Mouse (Mus musculus) neural tube, embryonic 15.5 days (tissue): Measurements from ENCODE around the gene Ints11. TPM values are rescaled to one million over a fixed set of nuclear protein-coding genes. Genes with fewer than 3 reads are reported as not detected.

Experiments used
- ATAC-seq: fragments of 200-750 bp; cut with Nextera tagmentation; 2 replicates; pipeline ENCODE4 v1.8.0; 2017; ENCODE audit warnings: mild to moderate bottlenecking, moderate TSS enrichment, moderate library complexity; ENCODE audit not compliant: low FRiP score
- H3K27ac ChIP-seq: fragments of 300-500 bp; sonication (generic); replicated peaks from 2 replicates; pipeline ENCODE4 v1.5.1; 2015; ENCODE audit warnings: mild to moderate bottlenecking, inconsistent platforms
- H3K27me3 ChIP-seq: fragments of 300-500 bp; sonication (generic); replicated peaks from 2 replicates; pipeline ENCODE4 v1.6.1; 2015; ENCODE audit warnings: inconsistent platforms
- H3K36me3 ChIP-seq: fragments of 300-500 bp; sonication (generic); 2 replicates; pipeline ENCODE4 v1.6.1; 2015; ENCODE audit warnings: inconsistent platforms
- H3K4me1 ChIP-seq: fragments of 300-500 bp; sonication (generic); 2 replicates; pipeline ENCODE4 v1.6.1; 2015; ENCODE audit warnings: inconsistent platforms
- H3K4me2 ChIP-seq: fragments of 300-500 bp; sonication (generic); 2 replicates; pipeline ENCODE4 v1.6.1; 2015; ENCODE audit warnings: inconsistent platforms, mild to moderate bottlenecking, moderate library complexity
- H3K4me3 ChIP-seq: fragments of 300-500 bp; sonication (generic); replicated peaks from 2 replicates; pipeline ENCODE4 v1.5.1; 2015; ENCODE audit warnings: mild to moderate bottlenecking, inconsistent platforms
- H3K9ac ChIP-seq: fragments of 300-500 bp; sonication (generic); replicated peaks from 2 replicates; pipeline ENCODE4 v1.6.1; 2015; ENCODE audit warnings: mild to moderate bottlenecking, inconsistent platforms
- H3K9me3 ChIP-seq: fragments of 300-500 bp; sonication (generic); replicated peaks from 2 replicates; pipeline ENCODE4 v1.6.1; 2016; ENCODE audit warnings: inconsistent platforms
- WGBS: fragments of 180-500 bp; shearing (Covaris S2); methylation state at CpG from one replicate; pipeline ENCODE4 v1.1.7; 2015; ENCODE audit warnings: mixed read lengths; 5-methylcytosine and 5-hydroxymethylcytosine counted together
- polyA plus RNA-seq: library from polyadenylated mRNA; unstranded; fragments of >200 nt; fragmentation: Nextera tagmentation; extraction: Ambion mirVana; gene quantifications from 2 replicates; pipeline ENCODE4 v1.2.1, GENCODE M21; 2015

The Ints11 gene
- polyA plus RNA-seq, 1 experiment from 2014 or later, result 66.9 TPM

- Histone ChIP-seq H3K27me3 (no peaks in the 10 kb centered on the region), H3K9ac (no peak overlapping the region), H3K4me2 (peak overlapping the region; percentile 82; the same call in 1 of the 2 replicates), H3K9me3 (no peaks in the 10 kb centered on the region), H3K4me1 (peaks cover 54% of the 10 kb centered on the region), H3K27ac (no peak overlapping the region), H3K36me3 (peaks cover 13% of the 10 kb centered on the region), H3K4me3 (no peak overlapping the region; the same call in 1 of the 2 replicates)
- WGBS, result 98% methylated on average over 2 of the region's 2 CpGs
- no peak for ATAC-seq
Observed at GRCm38 (mm10) chr4:155849391-155849790, 20.0 kb upstream of the Ints11 start.

- peaks cover 18% of the 10 kb centered on the region for H3K36me3 ChIP-seq
- H3K27me3 ChIP-seq, result no peaks in the 10 kb centered on the region
- 91% methylated on average over 3 of the region's 3 CpGs for WGBS
- H3K9ac ChIP-seq, result no peak overlapping the region
- H3K4me2 ChIP-seq, result peak overlapping the region; percentile 82; the same call in 1 of the 2 replicates
- H3K4me1 ChIP-seq, result peaks cover 54% of the 10 kb centered on the region
- no peak overlapping the region for H3K27ac ChIP-seq
- no peak for ATAC-seq
- H3K4me3 ChIP-seq, result no peak overlapping the region
- no peaks in the 10 kb centered on the region for H3K9me3 ChIP-seq
Observed at GRCm38 (mm10) chr4:155849792-155850451, 19.4 kb upstream of the Ints11 start.

GRCm38 (mm10) chr4:155851368-155851767 is 18.0 kb upstream of the Ints11 start:
- 95% methylated on average over 3 of the region's 3 CpGs for WGBS

GRCm38 (mm10) chr4:155851951-155852411 is 17.4 kb upstream of the Ints11 start:
- Histone ChIP-seq H3K27ac (no peak overlapping the region), H3K36me3 (peaks cover 39% of the 10 kb centered on the region), H3K4me1 (peaks cover 45% of the 10 kb centered on the region), H3K4me2 (no peak overlapping the region), H3K9me3 (no peaks in the 10 kb centered on the region), H3K4me3 (no peak overlapping the region), H3K9ac (no peak overlapping the region), H3K27me3 (no peaks in the 10 kb centered on the region)
- 66% methylated on average over 2 of the region's 2 CpGs for WGBS
- no peak for ATAC-seq

More at GRCm38 (mm10) chr4:155851368-155851767, 18.0 kb upstream of the Ints11 start:
- Histone ChIP-seq H3K4me3 (no peak overlapping the region), H3K27me3 (no peaks in the 10 kb centered on the region), H3K9ac (no peak overlapping the region), H3K36me3 (peaks cover 33% of the 10 kb centered on the region), H3K9me3 (no peaks in the 10 kb centered on the region), H3K27ac (no peak overlapping the region), H3K4me2 (no peak overlapping the region), H3K4me1 (peaks cover 50% of the 10 kb centered on the region)
- ATAC-seq, result no peak

GRCm38 (mm10) chr4:155853421-155853820 is 15.9 kb upstream of the Ints11 start:
- no peak for ATAC-seq
- whole genome bisulfite sequencing, result 92% methylated on average over 9 of the region's 9 CpGs
- H3K27me3 ChIP-seq, result no peaks in the 10 kb centered on the region
- peaks cover 38% of the 10 kb centered on the region for H3K4me1 ChIP-seq
- H3K27ac ChIP-seq, result no peak overlapping the region
- H3K9ac ChIP-seq, result no peak overlapping the region
- no peak overlapping the region for H3K4me3 ChIP-seq
- no peak overlapping the region for H3K4me2 ChIP-seq
- peaks cover 53% of the 10 kb centered on the region for H3K36me3 ChIP-seq
- no peaks in the 10 kb centered on the region for H3K9me3 ChIP-seq

GRCm38 (mm10) chr4:155854991-155855390 is 14.4 kb upstream of the Ints11 start:
- H3K4me1 ChIP-seq, result peaks cover 22% of the 10 kb centered on the region
- H3K27me3 ChIP-seq, result no peaks in the 10 kb centered on the region
- no peaks in the 10 kb centered on the region for H3K9me3 ChIP-seq
- no peak overlapping the region for H3K9ac ChIP-seq
- H3K27ac ChIP-seq, result no peak overlapping the region
- peaks cover 69% of the 10 kb centered on the region for H3K36me3 ChIP-seq
- over 99% methylated on average over 12 of the region's 12 CpGs for WGBS
- no peak for ATAC-seq
- no peak overlapping the region for H3K4me2 ChIP-seq
- no peak overlapping the region for H3K4me3 ChIP-seq

- Histone ChIP-seq H3K4me1 (peaks cover 11% of the 10 kb centered on the region), H3K9me3 (no peaks in the 10 kb centered on the region), H3K27ac (no peak overlapping the region), H3K4me3 (no peak overlapping the region), H3K4me2 (no peak overlapping the region), H3K9ac (no peak overlapping the region), H3K36me3 (peaks cover 79% of the 10 kb centered on the region), H3K27me3 (no peaks in the 10 kb centered on the region)
- 97% methylated on average over 12 of the region's 12 CpGs for WGBS
- ATAC-seq, result no peak
Observed at GRCm38 (mm10) chr4:155856071-155856470, 13.3 kb upstream of the Ints11 start.

GRCm38 (mm10) chr4:155856881-155857280 is 12.5 kb upstream of the Ints11 start:
- Histone ChIP-seq H3K4me3 (no peak overlapping the region), H3K4me1 (peaks cover 4% of the 10 kb centered on the region; the same call in 1 of the 2 replicates), H3K9me3 (no peaks in the 10 kb centered on the region), H3K4me2 (no peak overlapping the region), H3K27me3 (no peaks in the 10 kb centered on the region), H3K9ac (no peak overlapping the region), H3K27ac (no peak overlapping the region), H3K36me3 (peaks cover 87% of the 10 kb centered on the region)
- ATAC-seq, result no peak
- 86% methylated on average over 3 of the region's 3 CpGs for WGBS

GRCm38 (mm10) chr4:155859318-155859717 is 10.0 kb upstream of the Ints11 start:
- no peak overlapping the region for H3K27ac ChIP-seq
- 33% methylated on average over 13 of the region's 13 CpGs for WGBS
- no peaks in the 10 kb centered on the region for H3K9me3 ChIP-seq
- no peak for ATAC-seq
- H3K36me3 ChIP-seq, result peaks cover 78% of the 10 kb centered on the region
- no peak overlapping the region for H3K9ac ChIP-seq
- H3K4me1 ChIP-seq, result no peaks in the 10 kb centered on the region
- H3K4me2 ChIP-seq, result no peak overlapping the region
- H3K4me3 ChIP-seq, result no peak overlapping the region
- no peaks in the 10 kb centered on the region for H3K27me3 ChIP-seq

- no peaks in the 10 kb centered on the region for H3K9me3 ChIP-seq
- H3K9ac ChIP-seq, result no peak overlapping the region
- H3K4me2 ChIP-seq, result no peak overlapping the region
- no peak for ATAC-seq
- H3K27me3 ChIP-seq, result no peaks in the 10 kb centered on the region
- H3K36me3 ChIP-seq, result peaks cover 70% of the 10 kb centered on the region
- no peak overlapping the region for H3K27ac ChIP-seq
- H3K4me1 ChIP-seq, result no peaks in the 10 kb centered on the region
- 92% methylated on average over 7 of the region's 7 CpGs for WGBS
- no peak overlapping the region for H3K4me3 ChIP-seq
Observed at GRCm38 (mm10) chr4:155861787-155862186, 7.6 kb upstream of the Ints11 start.

GRCm38 (mm10) chr4:155863001-155863400 is 6.3 kb upstream of the Ints11 start, which contains the start of gene Tas1r3:
Gene Tas1r3, minus strand, starts transcription at chr4:155863362.
- H3K4me3 ChIP-seq, result no peak within 1 kb of the TSS
- H3K9ac ChIP-seq, result no peak within 1 kb of the TSS
- no peaks in the 10 kb centered on the region for H3K9me3 ChIP-seq
- WGBS, result 81% methylated on average over 5 of the region's 5 CpGs
- no peak for ATAC-seq
- H3K4me2 ChIP-seq, result no peak within 1 kb of the TSS
- no peak within 1 kb of the TSS for H3K27ac ChIP-seq
- H3K4me1 ChIP-seq, result peaks cover 2% of the 10 kb centered on the region
- H3K36me3 ChIP-seq, result peaks cover 66% of the 10 kb centered on the region
- no peaks in the 10 kb centered on the region for H3K27me3 ChIP-seq

- no peak; the same call in 1 of the 2 replicates for ATAC-seq
- Histone ChIP-seq H3K4me2 (peak overlapping the region; percentile 92), H3K9me3 (no peaks in the 10 kb centered on the region), H3K4me3 (peak overlapping the region; percentile 86), H3K4me1 (peaks cover 32% of the 10 kb centered on the region), H3K27ac (peak overlapping the region; percentile 58), H3K36me3 (peaks cover 47% of the 10 kb centered on the region), H3K9ac (peak overlapping the region; percentile 84), H3K27me3 (no peaks in the 10 kb centered on the region)
- 11% methylated on average over 22 of the region's 22 CpGs for WGBS
Observed at GRCm38 (mm10) chr4:155868614-155869298, 590 bp upstream of the Ints11 start.
